Mouse (Mus musculus) liver, postnatal 0 days (tissue): ENCODE results near the gene Adora1. TPM values are rescaled to one million over a fixed set of nuclear protein-coding genes. Genes with fewer than 3 reads are reported as not detected.

Experiments used
- ATAC-seq: fragments of 200-750 bp; cut with Nextera tagmentation; 2 replicates; pipeline ENCODE4 v1.8.0; 2017; ENCODE audit warnings: mild to moderate bottlenecking, moderate library complexity
- DNase-seq: peaks from one replicate; pipeline ENCODE4 v3.0.0-alpha.2; 2016
- H3K27ac ChIP-seq: fragments of 300-500 bp; sonication (generic); 2 replicates; pipeline ENCODE4 v1.5.1; 2014; ENCODE audit warnings: antibody characterized with exemption, moderate library complexity, mild to moderate bottlenecking, low read depth
- H3K27me3 ChIP-seq: fragments of 300-500 bp; sonication (generic); 2 replicates; pipeline ENCODE4 v1.6.1; 2014; ENCODE audit warnings: low read length, control low read depth, mixed read lengths; ENCODE audit not compliant: insufficient read depth
- H3K36me3 ChIP-seq: fragments of 300-500 bp; sonication (generic); replicated peaks from 2 replicates; pipeline ENCODE4 v1.6.1; 2014; ENCODE audit warnings: mild to moderate bottlenecking, control low read depth, low read length, moderate library complexity, mixed read lengths; ENCODE audit not compliant: insufficient read depth
- H3K4me1 ChIP-seq: fragments of 300-500 bp; sonication (generic); 2 replicates; pipeline ENCODE4 v1.6.1; 2014; ENCODE audit warnings: antibody characterized with exemption, mild to moderate bottlenecking, control low read depth; ENCODE audit not compliant: insufficient read depth
- H3K4me2 ChIP-seq: fragments of 300-500 bp; sonication (generic); 2 replicates; pipeline ENCODE4 v1.6.1; 2014; ENCODE audit warnings: low read depth, mild to moderate bottlenecking, low read length, moderate library complexity, mixed read lengths
- H3K4me3 ChIP-seq: fragments of 300-500 bp; sonication (generic); 2 replicates; pipeline ENCODE4 v1.5.1; 2014; ENCODE audit warnings: low read depth, low read length
- H3K9ac ChIP-seq: fragments of 300-500 bp; sonication (generic); replicated peaks from 2 replicates; pipeline ENCODE4 v1.6.1; 2014; ENCODE audit warnings: mild to moderate bottlenecking, moderate library complexity
- H3K9me3 ChIP-seq: fragments of 300-500 bp; sonication (generic); 2 replicates; pipeline ENCODE4 v1.6.1; 2016; ENCODE audit warnings: mild to moderate bottlenecking, control low read depth, low read length, mixed read lengths
- CTCF ChIP-seq: sonication (generic); IDR thresholded peaks from 2 replicates; pipeline ENCODE4 v1.5.1; 2016; ENCODE audit warnings: antibody characterized with exemption, low read depth
- EP300 ChIP-seq: IDR thresholded peaks from 2 replicates; pipeline ENCODE4 v1.6.1; 2016; ENCODE audit warnings: antibody characterized with exemption, low read depth, mild to moderate bottlenecking
- WGBS: fragments of 180-500 bp; shearing (Covaris S2); extraction: QIAGEN DNeasy Blood & Tissue Kit; methylation state at CpG from one replicate; pipeline ENCODE4 v1.1.7; 2014; ENCODE audit not compliant: insufficient replicate concordance; 5-methylcytosine and 5-hydroxymethylcytosine counted together
- polyA plus RNA-seq: library from polyadenylated mRNA; unstranded; fragments of >200 nt; fragmentation: Nextera tagmentation; extraction: Ambion mirVana; gene quantifications from 2 replicates; pipeline ENCODE4 v1.2.1, GENCODE M21; 2015

Gene Adora1
- polyA plus RNA-seq, 1 experiment from 2014 or later = 8.3 TPM

DNA sequence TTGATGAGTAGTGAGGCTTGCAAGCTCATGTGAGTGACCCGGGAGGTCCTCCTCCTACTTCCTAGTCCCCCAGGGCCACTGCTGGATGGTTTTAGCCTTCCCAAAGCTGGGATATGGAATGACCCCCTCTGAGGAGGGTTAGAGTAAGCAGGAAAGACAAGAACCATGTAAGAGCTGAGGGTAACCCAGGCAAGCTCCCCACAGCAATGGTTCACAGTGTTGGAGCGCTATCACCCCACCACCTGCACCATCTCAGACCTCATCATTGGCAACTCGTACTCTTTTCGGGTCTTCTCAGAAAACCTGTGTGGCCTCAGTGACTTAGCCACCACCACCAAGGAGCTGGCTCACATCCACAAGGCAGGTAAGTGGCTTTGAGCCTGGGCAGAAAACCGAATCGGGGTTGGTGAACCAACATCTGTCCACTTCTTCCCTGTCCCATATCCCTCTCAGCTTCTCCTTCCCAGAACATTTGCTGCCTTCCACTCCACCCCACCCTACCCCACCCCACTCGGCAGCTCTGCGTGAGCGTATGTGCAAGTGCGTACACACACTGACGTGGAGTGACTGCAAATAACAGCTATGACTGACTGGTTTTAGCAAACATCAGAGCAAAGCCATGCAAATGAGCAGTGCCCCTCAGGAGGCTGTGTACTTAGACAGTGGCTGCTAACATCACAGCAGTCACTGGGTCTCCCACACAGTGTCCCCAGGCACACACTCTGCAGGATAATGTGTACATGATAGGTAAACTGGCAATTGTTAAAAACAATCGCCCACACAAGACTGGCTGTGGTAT is 36.8 kb downstream of the Adora1 start:
- no peak for DNase-seq
- peaks cover 14% of the 10 kb centered on the region for H3K4me1 ChIP-seq
- no peak for TF ChIP-seq EP300
- TF ChIP-seq CTCF = no peak
- H3K36me3 ChIP-seq = no peaks in the 10 kb centered on the region; the same call in none of the 2 replicates
- H3K4me2 ChIP-seq = no peak overlapping the region
- no peak overlapping the region for H3K27ac ChIP-seq
- H3K27me3 ChIP-seq = no peaks in the 10 kb centered on the region
- peak; percentile 38; the same call in 1 of the 2 replicates for ATAC-seq
- no peak overlapping the region for H3K4me3 ChIP-seq
- no peak overlapping the region for H3K9ac ChIP-seq
- H3K9me3 ChIP-seq = no peaks in the 10 kb centered on the region
- WGBS = 71% methylated on average over 12 of the region's 12 CpGs

DNA sequence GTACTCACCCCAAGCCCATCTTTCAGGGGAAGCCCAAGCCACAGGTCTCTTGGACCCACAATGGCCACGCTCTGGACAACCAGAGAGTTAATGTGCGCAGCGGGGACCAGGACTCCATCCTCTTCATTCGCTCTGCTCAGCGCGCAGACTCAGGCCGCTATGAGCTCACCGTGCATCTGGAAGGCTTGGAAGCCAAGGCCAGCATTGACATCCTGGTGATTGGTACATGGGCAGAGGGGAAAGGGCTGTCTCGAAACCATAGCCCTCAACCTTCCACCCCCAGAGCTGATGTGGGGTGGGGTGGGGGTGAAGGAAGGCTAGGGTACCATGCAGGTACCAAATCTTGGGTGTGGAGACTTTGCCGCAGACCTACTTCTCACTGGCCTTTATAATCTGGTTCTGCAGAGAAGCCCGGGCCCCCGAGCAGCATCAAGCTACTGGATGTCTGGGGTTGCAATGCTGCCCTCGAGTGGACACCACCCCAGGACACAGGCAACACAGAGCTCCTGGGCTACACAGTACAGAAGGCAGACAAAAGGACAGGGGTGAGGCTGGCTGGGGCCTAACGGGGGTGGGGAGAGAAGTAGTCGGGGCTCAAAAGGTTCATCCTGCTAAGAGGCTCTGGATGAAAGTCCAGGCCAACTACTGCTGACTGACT is 37.8 kb downstream of the Adora1 start:
- Histone ChIP-seq H3K9ac (no peak overlapping the region), H3K36me3 (no peaks in the 10 kb centered on the region; the same call in 1 of the 2 replicates), H3K4me3 (no peak overlapping the region), H3K4me2 (no peak overlapping the region), H3K27me3 (no peaks in the 10 kb centered on the region), H3K4me1 (peaks cover 14% of the 10 kb centered on the region), H3K27ac (no peak overlapping the region), H3K9me3 (no peaks in the 10 kb centered on the region)
- DNase-seq = no peak
- WGBS = 74% methylated on average over 15 of the region's 15 CpGs
- no peak for ATAC-seq
- TF ChIP-seq CTCF (peak; percentile 35), EP300 (no peak)

DNA sequence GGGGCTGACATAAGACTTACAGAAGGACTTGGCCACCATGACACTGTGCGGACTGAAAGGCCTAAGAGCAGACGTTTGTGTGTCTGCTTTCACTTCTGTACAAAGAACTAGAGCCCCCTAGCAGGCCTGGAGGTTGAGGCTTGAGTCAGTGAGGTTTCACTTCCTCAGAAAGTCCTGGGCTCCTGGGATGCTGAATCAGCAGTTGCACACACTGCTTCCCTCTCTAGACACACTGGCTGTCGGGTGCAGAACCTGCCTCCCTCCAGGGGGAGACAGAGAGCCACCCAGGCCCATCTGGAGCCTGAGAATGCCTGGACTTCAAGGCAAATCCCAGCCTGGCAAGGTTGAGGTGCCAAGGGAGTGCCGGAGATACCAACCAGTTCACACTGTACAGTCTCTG is 38.8 kb downstream of the Adora1 start:
- Histone ChIP-seq H3K9ac (no peak overlapping the region), H3K4me1 (peaks cover 14% of the 10 kb centered on the region), H3K4me3 (no peak overlapping the region), H3K27ac (peak overlapping the region; percentile 57), H3K27me3 (no peaks in the 10 kb centered on the region), H3K4me2 (peak overlapping the region; percentile 32; the same call in 1 of the 2 replicates), H3K36me3 (no peaks in the 10 kb centered on the region), H3K9me3 (no peaks in the 10 kb centered on the region)
- 28% methylated on average over 4 of the region's 4 CpGs for WGBS
- ATAC-seq (peak; percentile 70), DNase-seq (peak; percentile 85)
- TF ChIP-seq CTCF = peak; percentile 95
- TF ChIP-seq EP300 = no peak

DNA sequence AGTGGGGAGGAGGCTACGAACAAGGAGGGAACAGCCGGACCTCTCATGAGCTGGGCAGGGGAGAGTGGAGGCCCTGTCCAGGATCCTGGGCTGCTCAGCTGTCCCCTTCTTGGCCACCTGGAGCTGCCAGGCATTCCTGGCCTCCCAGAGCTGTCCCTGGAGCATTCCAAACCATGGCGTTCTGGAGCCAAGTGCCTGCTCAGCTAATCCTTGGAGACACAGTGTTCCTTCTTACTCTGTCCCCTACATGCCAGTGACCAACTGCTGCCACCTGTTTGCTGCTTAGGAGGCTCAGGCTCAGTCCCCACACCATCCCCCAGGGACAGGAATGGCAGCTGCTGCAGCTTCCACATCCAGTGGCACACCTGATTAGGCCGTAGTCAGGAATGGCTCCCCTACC is 39.3 kb downstream of the Adora1 start:
- DNase-seq (no peak), ATAC-seq (no peak; the same call in 1 of the 2 replicates)
- H3K36me3 ChIP-seq = no peaks in the 10 kb centered on the region
- H3K27ac ChIP-seq = peak overlapping the region; percentile 57
- H3K27me3 ChIP-seq = no peaks in the 10 kb centered on the region
- no peaks in the 10 kb centered on the region for H3K9me3 ChIP-seq
- H3K4me1 ChIP-seq = peaks cover 14% of the 10 kb centered on the region
- H3K4me2 ChIP-seq = peak overlapping the region; percentile 32
- H3K4me3 ChIP-seq = no peak overlapping the region
- H3K9ac ChIP-seq = no peak overlapping the region; the same call in 1 of the 2 replicates
- 48% methylated on average over 4 of the region's 4 CpGs for WGBS
- no peak for TF ChIP-seq CTCF
- no peak for TF ChIP-seq EP300

DNA sequence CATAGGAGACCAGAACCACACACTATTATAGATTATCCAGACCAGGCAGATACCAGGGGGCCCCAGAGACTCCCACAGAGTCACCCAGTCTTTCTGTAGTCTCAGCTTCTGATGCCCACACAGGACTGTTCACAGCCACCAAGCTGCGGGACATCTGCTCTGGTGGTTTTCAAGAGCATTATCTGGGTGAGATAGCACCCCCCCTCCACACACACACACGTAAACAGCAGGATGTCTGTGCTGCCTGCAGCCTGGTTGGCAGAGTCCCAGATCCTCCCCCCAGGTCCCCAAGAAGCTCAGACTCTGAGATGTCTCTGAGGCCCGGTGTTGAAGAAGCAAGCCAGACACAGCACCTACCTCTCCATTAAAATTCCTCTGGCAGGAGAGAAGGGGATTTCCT is 39.7 kb downstream of the Adora1 start:
- peak overlapping the region; percentile 32 for H3K4me2 ChIP-seq
- peaks cover 14% of the 10 kb centered on the region for H3K4me1 ChIP-seq
- peak overlapping the region; percentile 57 for H3K27ac ChIP-seq
- no peaks in the 10 kb centered on the region for H3K36me3 ChIP-seq
- no peaks in the 10 kb centered on the region for H3K9me3 ChIP-seq
- no peaks in the 10 kb centered on the region for H3K27me3 ChIP-seq
- 30% methylated on average over 3 of the region's 3 CpGs for WGBS
- peak; percentile 6; the same call in 1 of the 2 replicates for ATAC-seq
- TF ChIP-seq EP300 (no peak), CTCF (no peak)
- no peak overlapping the region for H3K4me3 ChIP-seq
- peak overlapping the region; percentile 21 for H3K9ac ChIP-seq
- DNase-seq = no peak

DNA sequence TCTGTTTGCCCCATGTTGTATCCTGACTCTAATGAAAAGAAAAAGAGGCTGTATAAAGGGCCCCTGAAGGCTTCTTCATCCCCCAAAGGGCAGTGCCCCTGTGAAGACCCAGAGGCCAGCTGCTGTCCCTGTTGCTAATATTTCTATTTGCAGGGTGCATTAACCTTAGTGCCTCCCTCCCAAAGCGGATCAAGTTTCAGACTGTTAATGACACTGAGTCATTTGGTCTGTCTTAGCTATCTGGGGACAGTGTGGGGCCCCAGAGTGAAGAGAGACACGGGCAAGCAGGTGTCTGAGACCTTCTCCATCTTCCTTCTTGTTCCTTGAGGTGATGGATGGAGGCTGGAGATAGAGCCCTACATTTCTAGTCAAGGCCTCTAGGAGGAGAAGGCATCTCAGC is 40.1 kb downstream of the Adora1 start:
- no peak overlapping the region for H3K4me2 ChIP-seq
- no peaks in the 10 kb centered on the region for H3K27me3 ChIP-seq
- TF ChIP-seq CTCF = no peak
- TF ChIP-seq EP300 = no peak
- WGBS = 27% methylated on average over 2 of the region's 2 CpGs
- ATAC-seq = no peak
- no peak overlapping the region for H3K27ac ChIP-seq
- no peak overlapping the region for H3K4me3 ChIP-seq
- no peak overlapping the region for H3K9ac ChIP-seq
- H3K9me3 ChIP-seq = no peaks in the 10 kb centered on the region
- no peaks in the 10 kb centered on the region for H3K36me3 ChIP-seq
- peaks cover 14% of the 10 kb centered on the region for H3K4me1 ChIP-seq
- no peak for DNase-seq
